Mouse (Mus musculus) stomach, postnatal 0 days (tissue): Measurements from ENCODE around the gene Kalrn.

Experiments used
- CTCF ChIP-seq: IDR thresholded peaks from 2 replicates; pipeline ENCODE4 v1.5.1; 2016; ENCODE audit warnings: antibody characterized with exemption, low read depth, mild to moderate bottlenecking, moderate library complexity
- EP300 ChIP-seq: optimal IDR thresholded peaks from 2 replicates; pipeline ENCODE3; 2016; ENCODE audit warnings: antibody characterized with exemption

DNA sequence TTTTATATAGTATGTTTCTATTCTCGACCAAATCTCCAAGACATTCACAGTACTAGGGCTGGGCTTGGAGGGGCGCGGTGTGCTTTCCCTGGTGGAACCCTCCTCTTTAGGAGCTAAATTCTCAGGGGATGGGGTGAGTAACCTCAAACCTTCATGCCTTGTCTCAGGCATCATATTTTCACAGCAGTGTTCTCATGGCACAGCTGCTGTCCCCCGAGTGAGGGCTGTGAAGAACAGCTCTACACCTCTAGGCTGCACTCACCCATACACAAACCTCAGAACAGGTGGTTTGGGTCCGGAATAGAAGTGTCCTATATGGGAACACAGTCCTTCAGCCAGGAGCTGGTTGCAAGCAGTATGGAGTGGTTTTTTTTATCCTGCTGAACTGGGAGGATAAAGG, 245.4 kb downstream of the Kalrn start:
- TF ChIP-seq EP300 = no peak
- TF ChIP-seq CTCF = no peak
